Mouse (Mus musculus) cerebellum, adult 2 months (tissue): ENCODE results near the gene Slc22a2. TPM values are rescaled to one million over a fixed set of nuclear protein-coding genes. Genes with fewer than 3 reads are reported as not detected.

Experiments
- DNase-seq, 2 experiments: peaks; one replicate each; pipeline ENCODE4 v3.0.0; 2021
- H3K27ac ChIP-seq: fragments of 200-500 bp; 2 replicates; pipeline ENCODE4 v1.5.1; 2012; ENCODE audit warnings: low read length, control low read depth, inconsistent platforms; ENCODE audit not compliant: insufficient read depth
- H3K27me3 ChIP-seq: fragments of 200-500 bp; 2 replicates; pipeline ENCODE4 v1.6.1; 2012; ENCODE audit warnings: inconsistent platforms, mild to moderate bottlenecking, low read length, moderate library complexity; ENCODE audit not compliant: control insufficient read depth, insufficient read depth
- H3K4me1 ChIP-seq: fragments of 200-500 bp; 2 replicates; pipeline ENCODE4 v1.6.1; 2011; ENCODE audit warnings: low read length; ENCODE audit not compliant: control insufficient read depth, insufficient read depth
- H3K4me3 ChIP-seq: fragments of 200-500 bp; replicated peaks from 2 replicates; pipeline ENCODE3; 2011; ENCODE audit warnings: mild to moderate bottlenecking, low read depth, low read length, control low read depth; ENCODE audit not compliant: insufficient read depth
- CTCF ChIP-seq: fragments of 200-500 bp; IDR thresholded peaks from 2 replicates; pipeline ENCODE4 v1.5.1; 2011; ENCODE audit warnings: low read depth, mild to moderate bottlenecking, control low read depth, low read length, moderate library complexity, borderline replicate concordance; ENCODE audit not compliant: insufficient read depth
- POLR2A ChIP-seq: fragments of 200-500 bp; IDR thresholded peaks from 2 replicates; pipeline ENCODE4 v1.6.1; 2011; ENCODE audit warnings: low read length, control low read depth, borderline replicate concordance; ENCODE audit not compliant: insufficient read depth
- WGBS: fragments of 180-500 bp; shearing (Covaris S2); methylation state at CpG from one replicate; pipeline ENCODE4 v1.1.7; 2018; 5-methylcytosine and 5-hydroxymethylcytosine counted together
- polyA plus RNA-seq: library from polyadenylated mRNA; depleted of rRNA; stranded (reverse); fragments of >200 nt; gene quantifications from 2 replicates; pipeline ENCODE4 v1.2.3, GENCODE M21; 2012

Gene Slc22a2
- polyA plus RNA-seq, 1 experiment, result 0.16 TPM

DNA sequence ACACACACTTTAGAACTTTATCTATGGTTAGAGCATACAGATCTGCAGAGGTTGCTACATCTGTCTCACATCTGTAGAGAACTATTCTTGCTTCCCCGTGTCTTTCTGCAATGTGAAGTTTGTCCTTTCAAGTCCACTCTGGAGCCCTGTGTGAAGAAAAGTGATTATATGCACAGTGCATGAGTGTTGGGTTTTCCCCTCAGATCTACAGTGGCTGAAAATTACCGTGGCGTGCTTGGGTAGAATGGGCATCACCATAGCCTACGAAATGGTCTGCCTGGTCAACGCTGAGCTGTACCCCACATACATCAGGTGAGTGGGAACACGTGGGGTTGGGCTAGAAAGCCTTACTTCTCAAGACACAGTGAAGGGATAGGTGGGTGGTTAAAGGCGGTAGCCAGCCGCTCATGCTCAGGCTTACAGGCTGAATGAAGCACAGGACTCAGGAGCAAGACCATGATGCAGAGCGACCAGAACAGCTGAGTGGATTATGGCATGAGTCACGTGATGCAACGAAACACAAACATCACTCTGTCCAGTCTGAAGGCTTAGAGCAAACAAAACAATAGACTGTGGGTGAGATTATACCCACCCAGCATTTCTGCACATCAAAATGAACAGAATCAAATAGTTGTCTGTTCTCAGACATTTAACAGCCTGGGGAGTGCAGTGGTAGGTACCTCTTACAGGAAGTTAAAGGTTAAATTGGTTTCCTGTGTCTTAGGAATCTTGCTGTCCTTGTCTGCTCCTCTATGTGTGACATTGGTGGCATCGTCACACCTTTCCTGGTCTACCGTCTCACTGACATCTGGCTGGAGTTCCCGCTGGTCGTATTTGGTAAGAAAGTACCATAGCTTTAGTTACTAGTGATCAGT is 30.8 kb downstream of the Slc22a2 start:
- Histone ChIP-seq H3K4me3 (no peak overlapping the region), H3K27ac (no peak overlapping the region), H3K4me1 (no peaks in the 10 kb centered on the region), H3K27me3 (no peaks in the 10 kb centered on the region)
- WGBS, result 89% methylated on average over 15 of the region's 15 CpGs
- TF ChIP-seq POLR2A (no peak), CTCF (no peak)
- DNase-seq, result no peak

DNA sequence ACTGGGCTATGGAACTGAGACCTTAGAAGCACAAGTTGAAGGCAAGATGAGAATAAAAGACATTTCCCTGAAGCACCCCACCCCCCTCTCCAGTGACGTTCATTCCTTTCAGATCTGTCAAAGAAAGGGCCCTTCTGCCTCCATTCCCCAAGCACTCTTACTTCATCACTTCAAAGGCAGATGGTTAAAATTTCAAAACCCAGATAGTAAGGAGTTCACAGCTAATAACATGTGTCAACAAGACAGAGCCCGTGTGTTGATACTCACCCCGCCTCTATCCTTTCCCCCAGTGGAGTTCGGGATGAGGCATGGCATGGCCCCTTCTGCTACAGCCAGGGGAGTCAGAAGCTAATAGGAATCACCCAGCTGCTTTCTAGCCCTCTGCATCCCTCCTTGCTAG is 31.5 kb downstream of the Slc22a2 start:
- Histone ChIP-seq H3K4me1 (no peaks in the 10 kb centered on the region), H3K27ac (no peak overlapping the region), H3K27me3 (no peaks in the 10 kb centered on the region), H3K4me3 (no peak overlapping the region)
- 67% methylated on average over 4 of the region's 4 CpGs for WGBS
- no peak for DNase-seq
- no peak for TF ChIP-seq POLR2A
- no peak for TF ChIP-seq CTCF

DNA sequence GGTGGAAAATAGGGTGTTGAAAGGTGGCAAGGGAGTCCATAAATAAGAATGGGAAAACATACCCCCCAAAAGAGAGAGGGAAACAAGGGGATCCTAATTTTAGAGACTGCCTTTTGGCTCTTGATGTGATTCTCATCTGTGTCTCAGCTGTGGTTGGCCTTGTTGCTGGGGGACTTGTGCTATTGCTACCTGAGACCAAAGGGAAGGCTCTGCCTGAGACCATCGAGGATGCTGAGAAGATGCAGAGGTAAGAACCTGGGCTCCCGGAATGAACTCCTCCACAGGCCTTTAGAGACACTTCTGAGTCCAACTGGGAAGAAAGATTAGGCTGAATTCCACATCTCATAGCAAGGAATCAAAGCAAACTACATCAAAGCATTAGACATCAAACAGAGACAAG is 35.7 kb downstream of the Slc22a2 start:
- no peaks in the 10 kb centered on the region for H3K27me3 ChIP-seq
- no peak overlapping the region for H3K27ac ChIP-seq
- 80% methylated on average over 2 of the region's 2 CpGs for WGBS
- no peak overlapping the region for H3K4me3 ChIP-seq
- no peaks in the 10 kb centered on the region for H3K4me1 ChIP-seq
- TF ChIP-seq POLR2A, result no peak
- no peak for TF ChIP-seq CTCF
- no peak for DNase-seq

DNA sequence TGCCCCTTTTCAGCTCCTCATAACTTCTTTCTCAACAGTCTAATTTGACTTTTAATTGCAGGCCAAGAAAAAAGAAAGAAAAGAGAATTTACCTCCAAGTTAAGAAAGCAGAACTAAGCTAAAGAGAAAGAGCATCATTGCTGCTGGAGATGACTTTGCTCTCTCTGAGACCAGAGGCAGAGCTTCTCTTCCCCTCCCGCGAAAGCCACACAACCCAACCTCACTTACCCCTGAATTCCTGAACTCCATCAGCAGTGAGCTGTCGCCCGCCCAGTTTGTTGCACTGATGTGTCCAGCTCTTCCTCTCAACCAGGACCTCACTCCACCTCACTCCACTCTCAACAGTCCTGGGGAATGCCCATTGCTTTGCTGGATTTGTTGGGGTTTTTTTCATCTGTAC is 44.1 kb downstream of the Slc22a2 start:
- Histone ChIP-seq H3K4me1 (no peaks in the 10 kb centered on the region), H3K27me3 (no peaks in the 10 kb centered on the region), H3K4me3 (no peak overlapping the region), H3K27ac (no peak overlapping the region)
- 91% methylated on average over 4 of the region's 4 CpGs for WGBS
- TF ChIP-seq CTCF, result no peak
- no peak for TF ChIP-seq POLR2A
- DNase-seq, result no peak

DNA sequence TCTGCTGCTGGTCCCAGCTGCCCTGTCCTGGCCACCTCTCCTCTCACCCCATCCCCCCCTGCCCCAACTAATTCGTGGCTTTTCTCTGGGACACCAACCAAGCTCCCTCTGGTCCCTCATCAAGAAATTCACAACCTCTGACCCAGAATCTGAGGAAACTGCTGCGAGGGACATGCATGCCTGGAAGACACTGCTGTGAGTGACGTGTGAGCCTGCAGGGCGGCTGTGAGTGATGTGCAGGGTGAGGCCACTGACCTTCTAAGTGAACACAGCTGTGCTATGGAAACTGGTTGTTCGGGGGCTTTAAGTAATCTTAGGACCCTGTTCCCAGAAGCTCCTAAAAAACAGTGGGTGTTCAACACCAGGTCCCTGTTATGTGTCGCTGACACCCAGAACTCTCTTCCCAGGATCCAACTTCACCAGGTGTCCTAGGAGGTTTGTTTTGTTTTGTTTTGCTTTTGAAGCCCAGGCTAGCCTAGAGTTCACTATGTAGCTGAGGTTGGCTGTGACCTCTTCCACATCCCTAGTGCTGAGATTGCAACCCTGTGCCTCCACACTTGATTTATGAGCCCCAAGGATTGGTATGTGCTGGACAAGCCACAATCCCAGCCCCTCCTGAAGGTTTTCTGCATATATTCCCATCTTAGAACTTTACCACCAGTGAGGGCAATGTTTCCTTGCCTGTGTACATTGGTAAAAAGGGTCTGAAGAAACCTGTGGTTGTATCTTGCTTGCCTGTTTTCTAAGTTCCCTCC is 47.2 kb downstream of the Slc22a2 start:
- DNase-seq, result no peak
- TF ChIP-seq CTCF (no peak), POLR2A (no peak)

DNA sequence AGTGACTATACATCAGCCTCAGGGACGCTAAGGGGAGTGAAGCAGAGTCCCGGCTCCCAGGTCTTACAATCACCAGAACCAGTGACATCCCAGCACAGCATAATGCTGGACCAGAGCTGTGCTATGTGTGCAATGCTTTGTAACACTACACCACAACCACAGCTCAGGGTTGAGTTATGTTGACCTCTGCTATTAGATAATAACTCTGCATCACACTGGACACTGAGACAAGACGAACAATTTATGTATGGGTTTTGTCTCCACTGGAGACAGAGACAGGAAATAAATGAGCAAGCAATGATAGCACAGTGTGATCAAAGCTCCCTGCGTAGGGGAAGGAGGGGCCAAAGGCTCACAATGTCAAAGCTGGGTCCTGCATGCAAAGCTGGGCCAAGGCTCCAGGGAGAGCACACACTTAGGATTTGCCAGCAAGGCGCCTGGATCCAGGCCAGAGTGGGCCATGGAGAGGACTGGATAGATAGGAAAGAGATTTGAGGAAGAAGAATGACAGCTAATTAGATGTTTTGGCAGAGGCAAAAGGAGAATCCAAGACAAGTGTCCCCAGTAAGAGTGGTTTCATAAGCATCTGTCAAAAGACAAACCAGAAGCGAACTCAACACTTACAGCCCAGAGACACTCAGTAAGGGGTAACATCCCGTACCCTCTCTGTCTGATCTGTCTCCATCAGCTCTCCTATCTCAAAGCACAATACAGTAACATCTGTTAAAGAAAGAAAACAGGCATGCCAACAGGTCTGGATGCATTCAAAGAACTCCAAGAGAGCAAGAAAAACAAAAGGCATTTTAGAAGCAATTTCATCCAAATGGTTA is 48.1 kb downstream of the Slc22a2 start:
- no peaks in the 10 kb centered on the region for H3K4me1 ChIP-seq
- DNase-seq, result no peak
- 36% methylated on average over 7 of the region's 7 CpGs for WGBS
- H3K4me3 ChIP-seq, result no peak overlapping the region
- no peaks in the 10 kb centered on the region for H3K27me3 ChIP-seq
- no peak overlapping the region for H3K27ac ChIP-seq
- TF ChIP-seq POLR2A, result no peak

More for the DNA sequence above, 47.2 kb downstream of the Slc22a2 start:
- Histone ChIP-seq H3K27me3 (no peaks in the 10 kb centered on the region), H3K4me3 (no peak overlapping the region), H3K4me1 (no peaks in the 10 kb centered on the region), H3K27ac (no peak overlapping the region)
- WGBS, result 57% methylated on average over 6 of the region's 6 CpGs

DNA sequence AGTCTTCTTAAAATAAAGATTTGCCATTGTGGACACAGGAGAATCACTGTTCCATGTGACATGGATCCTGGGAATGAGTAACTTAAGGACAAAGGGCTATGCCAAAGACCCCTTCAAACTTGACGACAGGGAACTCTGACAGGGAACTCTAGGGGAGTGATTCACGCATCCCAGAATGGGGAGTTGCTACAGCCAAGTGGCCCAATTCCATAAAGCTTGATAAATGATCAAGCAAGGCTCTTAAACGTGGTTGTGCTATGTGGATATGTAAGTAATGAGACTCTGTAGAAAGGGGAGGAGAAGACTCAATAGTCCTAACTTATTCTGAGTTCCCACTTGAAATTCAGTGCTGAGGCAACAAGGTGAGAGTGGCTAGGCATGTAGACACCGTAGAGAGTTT is 50.9 kb downstream of the Slc22a2 start:
- Histone ChIP-seq H3K4me3 (no peak overlapping the region), H3K4me1 (no peaks in the 10 kb centered on the region), H3K27me3 (no peaks in the 10 kb centered on the region), H3K27ac (no peak overlapping the region)
- no peak for DNase-seq
- 42% methylated on average over 4 of the region's 4 CpGs for WGBS
- TF ChIP-seq CTCF, result no peak
- TF ChIP-seq POLR2A, result no peak
